Mouse (Mus musculus) mouse trophoblast stem cell (cell line): ENCODE data around the gene Arhgap19.

Experiments used
- in situ Hi-C, 2 experiments: fragments of 300-500 bp; cut with MseI, MboI; formaldehyde crosslinking; loops; 2 replicates in 1 of 2; 3 replicates in 1 of 2; pipeline ENCODE4 v1.15.1; 2025

Gene Arhgap19

GRCm38 (mm10) chr19:41831718-41832391, 30.0 kb upstream of the Arhgap19 start:
- in situ Hi-C loops = no loop called here

GRCm38 (mm10) chr19:41831101-41831570, 29.3 kb upstream of the Arhgap19 start:
- in situ Hi-C loops = no loop called here

- in situ Hi-C loops = no loop called here
Measured at GRCm38 (mm10) chr19:41830106-41831031, 28.5 kb upstream of the Arhgap19 start.

- in situ Hi-C loops = no loop called here
Measured at GRCm38 (mm10) chr19:41829381-41830105, 27.7 kb upstream of the Arhgap19 start, which contains the start of gene Frat1. Gene Frat1 (plus strand): TSS chr19:41829970.

GRCm38 (mm10) chr19:41828941-41829340, 27.1 kb upstream of the Arhgap19 start:
- in situ Hi-C loops = no loop called here

- in situ Hi-C loops = no loop called here
Measured at GRCm38 (mm10) chr19:41826529-41826928, 24.7 kb upstream of the Arhgap19 start.

GRCm38 (mm10) chr19:41824950-41825349, 23.1 kb upstream of the Arhgap19 start:
- in situ Hi-C loops = no loop called here

GRCm38 (mm10) chr19:41822589-41822988, 20.7 kb upstream of the Arhgap19 start:
- in situ Hi-C loops = no loop called here

- in situ Hi-C loops = no loop called here
Measured at GRCm38 (mm10) chr19:41821436-41821835, 19.6 kb upstream of the Arhgap19 start.

GRCm38 (mm10) chr19:41818749-41819148, 16.9 kb upstream of the Arhgap19 start:
- in situ Hi-C loops = no loop called here

GRCm38 (mm10) chr19:41817325-41817724, 15.5 kb upstream of the Arhgap19 start:
- in situ Hi-C loops = no loop called here

- in situ Hi-C loops = no loop called here
Measured at GRCm38 (mm10) chr19:41816915-41817314, 15.1 kb upstream of the Arhgap19 start.

GRCm38 (mm10) chr19:41816410-41816809, 14.6 kb upstream of the Arhgap19 start:
- in situ Hi-C loops = no loop called here

GRCm38 (mm10) chr19:41813374-41813773, 11.5 kb upstream of the Arhgap19 start:
- in situ Hi-C loops = no loop called here

GRCm38 (mm10) chr19:41812525-41812924, 10.7 kb upstream of the Arhgap19 start:
- in situ Hi-C loops = no loop called here

- in situ Hi-C loops = no loop called here
Measured at GRCm38 (mm10) chr19:41810074-41810473, 8.2 kb upstream of the Arhgap19 start.

GRCm38 (mm10) chr19:41808104-41808634, 6.3 kb upstream of the Arhgap19 start:
- in situ Hi-C loops = no loop called here

GRCm38 (mm10) chr19:41807497-41807896, 5.7 kb upstream of the Arhgap19 start:
- in situ Hi-C loops = no loop called here

GRCm38 (mm10) chr19:41805831-41806230, 4.0 kb upstream of the Arhgap19 start:
- in situ Hi-C loops = no loop called here

GRCm38 (mm10) chr19:41803322-41803721, 1.5 kb upstream of the Arhgap19 start:
- in situ Hi-C loops = no loop called here

- in situ Hi-C loops = no loop called here
Measured at GRCm38 (mm10) chr19:41800986-41801741, 683 bp downstream of the Arhgap19 start.
